Mouse (Mus musculus): Measurements from ENCODE around the gene Styk1.

GRCm38 (mm10) chr6:131262009-131262408 lies 91.4 kb downstream of the Styk1 start:
- TF ChIP-seq CTCF (IDR thresholded peaks at IDR 0.05; ENCODE audit: insufficient read depth, low read depth, low read length) (no peak), POLR2A (IDR thresholded peaks at IDR 0.05; ENCODE audit: insufficient read depth, low read depth, low read length) (no peak)

All from olfactory bulb, adult 2 months (tissue).